Mouse (Mus musculus) liver, postnatal 0 days (tissue): Measurements from ENCODE around the gene 0610040J01Rik.

Experiments
- CTCF ChIP-seq: sonication (generic); IDR thresholded peaks from 2 replicates; pipeline ENCODE4 v1.5.1; 2016; ENCODE audit warnings: antibody characterized with exemption, low read depth
- EP300 ChIP-seq: IDR thresholded peaks from 2 replicates; pipeline ENCODE4 v1.6.1; 2016; ENCODE audit warnings: antibody characterized with exemption, low read depth, mild to moderate bottlenecking

DNA sequence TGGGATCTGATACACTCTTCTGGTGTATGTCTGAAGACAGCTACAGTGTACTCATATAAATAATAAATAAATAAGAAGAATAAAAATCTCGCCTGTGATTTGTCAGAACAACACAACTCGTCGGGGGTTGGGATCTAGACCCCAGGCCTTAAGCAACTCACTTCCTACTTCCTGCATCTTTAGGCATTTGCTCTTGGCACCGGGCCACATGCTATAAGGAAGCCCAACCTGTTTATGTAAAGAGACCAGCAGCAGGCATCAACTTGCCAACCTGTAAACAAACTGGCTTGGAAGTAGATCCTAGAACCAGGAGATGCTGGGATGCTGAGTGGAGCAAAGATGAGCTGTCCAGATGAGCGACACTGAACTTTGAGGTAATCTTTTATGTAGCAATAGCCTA is 129.7 kb downstream of the 0610040J01Rik start:
- TF ChIP-seq EP300 (no peak), CTCF (no peak)
